Mouse (Mus musculus) kidney, embryonic 14.5 days (tissue): ENCODE measurements at regions not wholly inside any gene's neighbourhood (a gene's known extent, or its start where the extent isn't known, plus 50 kb on each side); places are given as distances from the start of the nearest gene placed in this dataset.

Source experiments
- ATAC-seq: fragments of 200-750 bp; cut with Nextera tagmentation; 2 replicates; pipeline ENCODE4 v1.8.0; 2017; ENCODE audit warnings: moderate number of reproducible peaks, mild to moderate bottlenecking, moderate TSS enrichment, moderate library complexity; ENCODE audit not compliant: low FRiP score, low TSS enrichment
- H3K27ac ChIP-seq: fragments of 300-500 bp; sonication (generic); 2 replicates; pipeline ENCODE4 v1.5.1; 2014; ENCODE audit warnings: low read depth, mild to moderate bottlenecking, low read length, moderate library complexity, mixed read lengths
- H3K27me3 ChIP-seq: fragments of 300-500 bp; sonication (generic); 2 replicates; pipeline ENCODE4 v1.6.1; 2014; ENCODE audit warnings: mild to moderate bottlenecking, low read length; ENCODE audit not compliant: control insufficient read depth, insufficient read depth
- H3K36me3 ChIP-seq: fragments of 300-500 bp; sonication (generic); 2 replicates; pipeline ENCODE4 v1.6.1; 2014; ENCODE audit warnings: low read length, mixed read lengths; ENCODE audit not compliant: control insufficient read depth, insufficient read depth
- H3K4me1 ChIP-seq: fragments of 300-500 bp; sonication (generic); 2 replicates; pipeline ENCODE4 v1.6.1; 2014; ENCODE audit warnings: low read length, mixed read lengths; ENCODE audit not compliant: control insufficient read depth, insufficient read depth
- H3K4me2 ChIP-seq: fragments of 300-500 bp; sonication (generic); replicated peaks from 2 replicates; pipeline ENCODE4 v1.6.1; 2014; ENCODE audit warnings: low read depth, mild to moderate bottlenecking, low read length
- H3K4me3 ChIP-seq: fragments of 300-500 bp; sonication (generic); 2 replicates; pipeline ENCODE4 v1.5.1; 2014; ENCODE audit warnings: mild to moderate bottlenecking, low read length
- H3K9ac ChIP-seq: fragments of 300-500 bp; sonication (generic); 2 replicates; pipeline ENCODE4 v1.6.1; 2014; ENCODE audit warnings: low read depth, mild to moderate bottlenecking, low read length, moderate library complexity
- H3K9me3 ChIP-seq: fragments of 300-500 bp; sonication (generic); 2 replicates; pipeline ENCODE4 v1.6.1; 2016; ENCODE audit warnings: low read length; ENCODE audit not compliant: control insufficient read depth
- WGBS: fragments of 180-500 bp; shearing (Covaris S2); extraction: QIAGEN DNeasy Blood & Tissue Kit; methylation state at CpG from one replicate; pipeline ENCODE4 v1.1.7; 2014; 5-methylcytosine and 5-hydroxymethylcytosine counted together

GRCm38 (mm10) chr1:193650275-193650674 is 280.2 kb upstream of the Camk1g start:
- no peak overlapping the region for H3K27ac ChIP-seq
- no peaks in the 10 kb centered on the region for H3K9me3 ChIP-seq
- no peaks in the 10 kb centered on the region for H3K27me3 ChIP-seq
- H3K4me1 ChIP-seq: no peaks in the 10 kb centered on the region
- H3K4me3 ChIP-seq: no peak overlapping the region
- no peak for ATAC-seq
- no peaks in the 10 kb centered on the region for H3K36me3 ChIP-seq
- no peak overlapping the region for H3K9ac ChIP-seq
- H3K4me2 ChIP-seq: no peak overlapping the region

- no peaks in the 10 kb centered on the region for H3K36me3 ChIP-seq
- no peaks in the 10 kb centered on the region for H3K27me3 ChIP-seq
- no peak overlapping the region for H3K27ac ChIP-seq
- no peak for ATAC-seq
- no peaks in the 10 kb centered on the region for H3K4me1 ChIP-seq
- no peaks in the 10 kb centered on the region for H3K9me3 ChIP-seq
- WGBS: 100% methylated on average over 1 of the region's 1 CpGs
- H3K4me3 ChIP-seq: no peak overlapping the region
- no peak overlapping the region for H3K9ac ChIP-seq
- no peak overlapping the region for H3K4me2 ChIP-seq
These were observed 279.3 kb upstream of the Camk1g start for GRCm38 (mm10) chr1:193649400-193649799.

- Histone ChIP-seq H3K27ac (no peak overlapping the region), H3K4me2 (no peak overlapping the region), H3K9me3 (no peaks in the 10 kb centered on the region), H3K27me3 (no peaks in the 10 kb centered on the region), H3K36me3 (no peaks in the 10 kb centered on the region), H3K9ac (no peak overlapping the region), H3K4me1 (no peaks in the 10 kb centered on the region), H3K4me3 (no peak overlapping the region)
- WGBS: 70% methylated on average over 3 of the region's 3 CpGs
- no peak for ATAC-seq
These were observed 277.5 kb upstream of the Camk1g start for GRCm38 (mm10) chr1:193647371-193648270.

GRCm38 (mm10) chr1:193644506-193644905 is 274.4 kb upstream of the Camk1g start:
- Histone ChIP-seq H3K4me1 (no peaks in the 10 kb centered on the region), H3K4me2 (no peak overlapping the region), H3K9me3 (no peaks in the 10 kb centered on the region), H3K4me3 (no peak overlapping the region), H3K9ac (no peak overlapping the region), H3K27ac (no peak overlapping the region), H3K27me3 (no peaks in the 10 kb centered on the region), H3K36me3 (no peaks in the 10 kb centered on the region)
- WGBS: 81% methylated on average over 2 of the region's 2 CpGs
- no peak for ATAC-seq

- no peaks in the 10 kb centered on the region for H3K9me3 ChIP-seq
- H3K27ac ChIP-seq: no peak overlapping the region
- no peak overlapping the region for H3K4me3 ChIP-seq
- H3K9ac ChIP-seq: no peak overlapping the region
- H3K36me3 ChIP-seq: no peaks in the 10 kb centered on the region
- no peaks in the 10 kb centered on the region for H3K4me1 ChIP-seq
- H3K27me3 ChIP-seq: no peaks in the 10 kb centered on the region
- ATAC-seq: no peak
- H3K4me2 ChIP-seq: no peak overlapping the region
- WGBS: 69% methylated on average over 5 of the region's 5 CpGs
These were observed 266.4 kb upstream of the Camk1g start for GRCm38 (mm10) chr1:193636451-193636850.

- no peaks in the 10 kb centered on the region for H3K36me3 ChIP-seq
These were observed 262.0 kb upstream of the Camk1g start for GRCm38 (mm10) chr1:193632115-193632514.

GRCm38 (mm10) chr1:193629887-193630286 is 259.8 kb upstream of the Camk1g start:
- no peak overlapping the region for H3K27ac ChIP-seq
- 64% methylated on average over 2 of the region's 2 CpGs for WGBS
- ATAC-seq: no peak
- H3K4me1 ChIP-seq: no peaks in the 10 kb centered on the region
- H3K4me2 ChIP-seq: no peak overlapping the region
- H3K9me3 ChIP-seq: no peaks in the 10 kb centered on the region
- H3K4me3 ChIP-seq: no peak overlapping the region
- H3K9ac ChIP-seq: no peak overlapping the region
- H3K27me3 ChIP-seq: 0 out of 2 replicates have a peak, but pooled peaks cover 3% of the 10 kb centered on the region
- H3K36me3 ChIP-seq: no peaks in the 10 kb centered on the region

More at GRCm38 (mm10) chr1:193632115-193632514, 262.0 kb upstream of the Camk1g start:
- no peak overlapping the region for H3K27ac ChIP-seq
- 0 out of 2 replicates have a peak, but pooled peaks cover 3% of the 10 kb centered on the region for H3K27me3 ChIP-seq
- no peak overlapping the region for H3K9ac ChIP-seq
- no peak overlapping the region for H3K4me2 ChIP-seq
- WGBS: 89% methylated on average over 2 of the region's 2 CpGs
- H3K9me3 ChIP-seq: no peaks in the 10 kb centered on the region
- ATAC-seq: no peak
- H3K4me3 ChIP-seq: no peak overlapping the region
- H3K4me1 ChIP-seq: no peaks in the 10 kb centered on the region

GRCm38 (mm10) chr1:193626924-193627849 is 257.1 kb upstream of the Camk1g start:
- 59% methylated on average over 16 of the region's 16 CpGs for WGBS

More at GRCm38 (mm10) chr1:193626924-193627849, 257.1 kb upstream of the Camk1g start:
- Histone ChIP-seq H3K9ac (no peak overlapping the region), H3K4me3 (no peak overlapping the region), H3K4me1 (no peaks in the 10 kb centered on the region), H3K27ac (no peak overlapping the region), H3K9me3 (no peaks in the 10 kb centered on the region), H3K36me3 (no peaks in the 10 kb centered on the region), H3K27me3 (0 out of 2 replicates have a peak, but pooled peaks cover 3% of the 10 kb centered on the region), H3K4me2 (no peak overlapping the region)
- no peak for ATAC-seq
